Mouse (Mus musculus): ENCODE measurements around the gene Trpt1. TPM values are rescaled to one million over a fixed set of nuclear protein-coding genes. Genes with fewer than 3 reads are reported as not detected.

Trpt1 gene
- polyA plus RNA-seq, 1 experiment from 2014 or later = 7.6 TPM

- Histone ChIP-seq H3K9me3 (ENCODE audit: control insufficient read depth) (no peaks in the 10 kb centered on the region), H3K27ac (ENCODE audit: low read depth, low read length) (peak overlapping the region; percentile 95), H3K9ac (ENCODE audit: low read depth, low read length) (peak overlapping the region; percentile 88), H3K4me3 (ENCODE audit: low read depth, low read length) (peak overlapping the region; percentile 82), H3K27me3 (replicated peaks; ENCODE audit: control insufficient read depth, insufficient read depth, low read length) (no peaks in the 10 kb centered on the region), H3K4me1 (replicated peaks; ENCODE audit: control insufficient read depth, insufficient read depth, low read length) (peaks cover 17% of the 10 kb centered on the region), H3K4me2 (replicated peaks; ENCODE audit: low read depth) (peak overlapping the region; percentile 83), H3K36me3 (ENCODE audit: control insufficient read depth, insufficient read depth) (peaks cover 31% of the 10 kb centered on the region)
- 5% methylated on average over 15 of the region's 15 CpGs for WGBS
- TF ChIP-seq CTCF (IDR thresholded peaks at IDR 0.05; ENCODE audit: low read depth) = no peak
- peak; percentile 90 for ATAC-seq
Measured at GRCm38 (mm10) chr19:6968491-6969271, 27.2 kb upstream of the Trpt1 start.

DNA sequence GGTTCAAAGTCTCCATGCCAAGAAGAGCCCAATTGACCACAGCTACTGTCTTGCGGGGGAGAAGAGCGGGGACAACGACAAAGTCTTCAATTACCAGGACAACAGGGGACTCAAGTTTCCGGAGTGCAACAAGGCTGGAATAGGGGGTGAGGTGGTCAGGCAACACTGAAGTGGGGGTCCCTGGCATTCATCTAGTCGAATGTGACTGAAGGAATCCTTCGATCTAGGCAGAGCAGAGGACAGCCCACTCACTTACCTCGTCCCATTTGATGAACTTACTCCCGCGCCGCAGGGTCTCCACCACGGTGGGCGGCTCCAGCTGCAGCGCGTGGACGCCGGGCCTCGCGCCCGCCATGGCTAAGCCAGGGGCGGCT is 26.7 kb upstream of the Trpt1 start:
- Histone ChIP-seq H3K9ac (ENCODE audit: low read depth, low read length) (peak overlapping the region; percentile 88), H3K4me1 (replicated peaks; ENCODE audit: control insufficient read depth, insufficient read depth, low read length) (peaks cover 17% of the 10 kb centered on the region), H3K36me3 (ENCODE audit: control insufficient read depth, insufficient read depth) (peaks cover 25% of the 10 kb centered on the region), H3K4me3 (ENCODE audit: low read depth, low read length) (peak overlapping the region; percentile 82), H3K9me3 (ENCODE audit: control insufficient read depth) (no peaks in the 10 kb centered on the region), H3K27ac (ENCODE audit: low read depth, low read length) (peak overlapping the region; percentile 95), H3K4me2 (replicated peaks; ENCODE audit: low read depth) (peak overlapping the region; percentile 83), H3K27me3 (replicated peaks; ENCODE audit: control insufficient read depth, insufficient read depth, low read length) (no peaks in the 10 kb centered on the region)
- under 1% methylated on average over 20 of the region's 20 CpGs for WGBS
- no peak for ATAC-seq
- no peak for TF ChIP-seq CTCF (IDR thresholded peaks at IDR 0.05; ENCODE audit: low read depth)

- Histone ChIP-seq H3K9ac (ENCODE audit: low read depth, low read length) (peak overlapping the region; percentile 88), H3K36me3 (ENCODE audit: control insufficient read depth, insufficient read depth) (peaks cover 19% of the 10 kb centered on the region), H3K4me2 (replicated peaks; ENCODE audit: low read depth) (peak overlapping the region; percentile 83), H3K4me3 (ENCODE audit: low read depth, low read length) (peak overlapping the region; percentile 82), H3K27ac (ENCODE audit: low read depth, low read length) (peak overlapping the region; percentile 95), H3K27me3 (replicated peaks; ENCODE audit: control insufficient read depth, insufficient read depth, low read length) (no peaks in the 10 kb centered on the region), H3K4me1 (replicated peaks; ENCODE audit: control insufficient read depth, insufficient read depth, low read length) (peaks cover 17% of the 10 kb centered on the region), H3K9me3 (ENCODE audit: control insufficient read depth) (no peaks in the 10 kb centered on the region)
- peak; percentile 78 for TF ChIP-seq CTCF (IDR thresholded peaks at IDR 0.05; ENCODE audit: low read depth)
- whole genome bisulfite sequencing = under 1% methylated on average over 55 of the region's 55 CpGs
- ATAC-seq = peak; percentile 58
Measured at GRCm38 (mm10) chr19:6969665-6970381, 26.1 kb upstream of the Trpt1 start.

DNA sequence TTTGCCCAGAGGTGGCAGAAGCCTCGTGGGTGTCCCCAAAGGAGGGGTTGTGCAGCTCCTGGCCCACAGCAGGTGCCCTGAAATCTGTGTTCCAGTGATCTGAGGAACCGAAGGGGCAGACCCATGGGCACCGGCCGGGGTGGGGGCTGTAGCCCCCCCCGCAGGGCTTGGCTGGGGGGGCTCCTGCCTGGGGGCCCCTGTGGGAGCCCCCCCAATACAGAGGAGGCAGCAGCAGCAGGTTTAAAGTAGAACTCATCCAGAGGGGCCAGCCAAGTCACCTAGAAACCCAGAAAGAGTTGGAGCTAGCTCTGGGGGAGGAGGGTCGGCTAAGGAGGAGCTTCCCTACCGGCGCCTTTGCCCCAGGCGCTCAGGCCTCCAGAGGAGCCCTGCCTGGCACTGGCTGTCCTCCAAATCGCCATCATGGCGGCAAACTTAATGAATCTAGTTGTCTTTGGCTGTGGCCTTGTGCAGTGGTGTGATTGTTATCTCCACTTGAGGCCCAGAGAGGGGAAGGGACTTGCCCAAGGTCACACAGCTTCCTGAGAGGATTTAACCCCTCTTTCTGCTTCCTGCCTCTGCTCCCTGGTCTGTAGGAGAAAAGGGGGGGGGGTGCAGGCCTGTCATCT is 25.4 kb upstream of the Trpt1 start:
- H3K27me3 ChIP-seq (replicated peaks; ENCODE audit: control insufficient read depth, insufficient read depth, low read length) = no peaks in the 10 kb centered on the region
- peak overlapping the region; percentile 88 for H3K9ac ChIP-seq (ENCODE audit: low read depth, low read length)
- H3K4me3 ChIP-seq (ENCODE audit: low read depth, low read length) = peak overlapping the region; percentile 82
- TF ChIP-seq CTCF (IDR thresholded peaks at IDR 0.05; ENCODE audit: low read depth) = no peak
- peak overlapping the region; percentile 64 for H3K27ac ChIP-seq (ENCODE audit: low read depth, low read length)
- 14% methylated on average over 11 of the region's 11 CpGs for WGBS
- no peak for ATAC-seq
- peak overlapping the region; percentile 83 for H3K4me2 ChIP-seq (replicated peaks; ENCODE audit: low read depth)
- H3K9me3 ChIP-seq (ENCODE audit: control insufficient read depth) = no peaks in the 10 kb centered on the region
- H3K36me3 ChIP-seq (ENCODE audit: control insufficient read depth, insufficient read depth) = peaks cover 12% of the 10 kb centered on the region
- H3K4me1 ChIP-seq (replicated peaks; ENCODE audit: control insufficient read depth, insufficient read depth, low read length) = peaks cover 14% of the 10 kb centered on the region

- no peak for ATAC-seq
- H3K27me3 ChIP-seq (replicated peaks; ENCODE audit: control insufficient read depth, insufficient read depth, low read length) = no peaks in the 10 kb centered on the region
- no peak for TF ChIP-seq CTCF (IDR thresholded peaks at IDR 0.05; ENCODE audit: low read depth)
- no peak overlapping the region for H3K27ac ChIP-seq (ENCODE audit: low read depth, low read length)
- H3K4me3 ChIP-seq (ENCODE audit: low read depth, low read length) = no peak overlapping the region
- no peaks in the 10 kb centered on the region for H3K9me3 ChIP-seq (ENCODE audit: control insufficient read depth)
- 22% methylated on average over 6 of the region's 6 CpGs for WGBS
- H3K9ac ChIP-seq (ENCODE audit: low read depth, low read length) = no peak overlapping the region
- H3K4me2 ChIP-seq (replicated peaks; ENCODE audit: low read depth) = no peak overlapping the region; the same call in 1 of the 2 replicates
- H3K4me1 ChIP-seq (replicated peaks; ENCODE audit: control insufficient read depth, insufficient read depth, low read length) = peaks cover 14% of the 10 kb centered on the region
- H3K36me3 ChIP-seq (ENCODE audit: control insufficient read depth, insufficient read depth) = peaks cover 3% of the 10 kb centered on the region; the same call in 1 of the 2 replicates
Measured at GRCm38 (mm10) chr19:6971644-6972043, 24.3 kb upstream of the Trpt1 start.
